Mouse (Mus musculus) urinary bladder, adult 18-20 months (tissue): ENCODE data around the gene Gtf2a1.
"Not testable (repeated sequence)": the region's sequence is repeated elsewhere in the genome, so short reads cannot be mapped to it uniquely, and the experiment has no call there.

Experiments used
- DNase-seq, 2 experiments: peaks; one replicate each; pipeline ENCODE4 v3.0.0; 2022; ENCODE audit warnings: low spot score in 2 of 2, mixed read lengths in 2 of 2

Gtf2a1 gene

GRCm38 (mm10) chr12:91589847-91590690 lies at the start of gene Gtf2a1:
Gene Gtf2a1 (minus strand): TSS chr12:91590487.
- peak; percentile 88 to 91 for DNase-seq

- DNase-seq, result no peak
Measured at GRCm38 (mm10) chr12:91638351-91638750, 48.1 kb upstream of the Gtf2a1 start.

- DNase-seq, result no peak
Measured at GRCm38 (mm10) chr12:91637136-91637909, 47.0 kb upstream of the Gtf2a1 start.

- DNase-seq, result no peak
Measured at GRCm38 (mm10) chr12:91626482-91626881, 36.2 kb upstream of the Gtf2a1 start.

- no peak for DNase-seq
Measured at GRCm38 (mm10) chr12:91625013-91625412, 34.7 kb upstream of the Gtf2a1 start.

- no peak for DNase-seq
Measured at GRCm38 (mm10) chr12:91609425-91609824, 19.1 kb upstream of the Gtf2a1 start.

GRCm38 (mm10) chr12:91607678-91608077 lies 17.4 kb upstream of the Gtf2a1 start:
- no peak for DNase-seq

GRCm38 (mm10) chr12:91606651-91607050 lies 16.4 kb upstream of the Gtf2a1 start:
- DNase-seq, result no peak

- no peak for DNase-seq
Measured at GRCm38 (mm10) chr12:91604600-91604999, 14.3 kb upstream of the Gtf2a1 start.

GRCm38 (mm10) chr12:91592128-91592527 lies 1.8 kb upstream of the Gtf2a1 start:
- DNase-seq, result no peak

GRCm38 (mm10) chr12:91591191-91591590 lies 904 bp upstream of the Gtf2a1 start:
- no peak for DNase-seq

GRCm38 (mm10) chr12:91590716-91591115 lies 429 bp upstream of the Gtf2a1 start:
- DNase-seq, result peak; percentile 18 to 47

- DNase-seq, result no peak
Measured at GRCm38 (mm10) chr12:91589542-91589846, 793 bp downstream of the Gtf2a1 start.

GRCm38 (mm10) chr12:91588670-91589541 lies 1.4 kb downstream of the Gtf2a1 start:
- peak; percentile 22 to 59 for DNase-seq

- peak; percentile 83 to 89 for DNase-seq
Measured at GRCm38 (mm10) chr12:91588176-91588669, 2.1 kb downstream of the Gtf2a1 start.

GRCm38 (mm10) chr12:91587491-91588033 lies 2.7 kb downstream of the Gtf2a1 start:
- DNase-seq, result no peak

GRCm38 (mm10) chr12:91587077-91587476 lies 3.2 kb downstream of the Gtf2a1 start:
- no peak for DNase-seq

- DNase-seq, result not testable (repeated sequence)
Measured at GRCm38 (mm10) chr12:91585815-91586214, 4.5 kb downstream of the Gtf2a1 start.

GRCm38 (mm10) chr12:91585206-91585605 lies 5.1 kb downstream of the Gtf2a1 start:
- no peak for DNase-seq

- no peak for DNase-seq
Measured at GRCm38 (mm10) chr12:91583409-91583808, 6.9 kb downstream of the Gtf2a1 start.

GRCm38 (mm10) chr12:91582362-91583002 lies 7.8 kb downstream of the Gtf2a1 start:
- no peak for DNase-seq
